Mouse (Mus musculus): Measurements from ENCODE around the gene Adamts13. TPM values are rescaled to one million over a fixed set of nuclear protein-coding genes. Genes with fewer than 3 reads are reported as not detected.
A peak's percentile ranks its signal among the peaks of the same experiment; 100 is the strongest.

Adamts13 gene
- polyA plus RNA-seq, 1 experiment from 2014 or later = 0.38 TPM

DNA sequence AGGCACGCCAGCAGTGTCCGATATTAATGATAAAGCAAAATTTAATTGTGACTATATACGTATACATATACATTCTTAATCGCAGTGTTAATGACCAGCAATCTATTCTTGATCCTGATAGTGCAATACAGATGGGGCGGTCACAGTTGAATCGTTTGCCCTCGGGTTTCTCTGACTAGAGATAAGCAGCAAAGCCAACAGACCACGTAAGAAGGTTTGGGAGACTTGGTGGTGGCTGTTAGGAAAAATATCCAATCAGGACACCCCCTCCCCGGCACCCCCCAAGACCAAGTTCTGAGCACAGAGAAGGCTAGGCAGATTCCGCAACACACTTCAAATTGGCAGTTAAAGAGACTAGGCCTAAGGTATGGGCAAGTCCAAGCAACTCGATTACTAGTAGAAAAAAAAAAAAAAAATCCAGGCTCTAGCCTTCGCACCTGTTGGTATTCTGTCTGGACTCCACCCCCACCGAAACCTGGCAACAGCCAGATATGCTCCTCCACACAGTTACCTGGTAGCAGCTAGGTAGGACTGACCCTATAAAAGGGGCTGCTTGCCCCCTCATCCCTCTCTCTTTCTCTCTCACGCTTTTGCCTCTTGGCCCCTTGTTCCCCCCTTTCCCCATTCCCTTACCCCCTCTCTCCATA, 8.4 kb upstream of the Adamts13 start:
- Histone ChIP-seq H3K4me2 (ENCODE audit: low read length) (peak overlapping the region; percentile 94), H3K9ac (replicated peaks; ENCODE audit: low read depth, low read length) (peak overlapping the region; percentile 74), H3K4me1 (replicated peaks; ENCODE audit: control insufficient read depth, insufficient read depth, low read length) (peaks cover 27% of the 10 kb centered on the region), H3K27me3 (replicated peaks; ENCODE audit: control insufficient read depth, insufficient read depth, low read length) (no peaks in the 10 kb centered on the region), H3K36me3 (ENCODE audit: control insufficient read depth, insufficient read depth) (no peaks in the 10 kb centered on the region), H3K4me3 (replicated peaks; ENCODE audit: low read length) (peak overlapping the region; percentile 77), H3K27ac (ENCODE audit: low read length) (peak overlapping the region; percentile 91), H3K9me3 (ENCODE audit: control insufficient read depth, low read length) (no peaks in the 10 kb centered on the region)
- WGBS = 16% methylated on average over 14 of the region's 14 CpGs
- ATAC-seq = no peak

DNA sequence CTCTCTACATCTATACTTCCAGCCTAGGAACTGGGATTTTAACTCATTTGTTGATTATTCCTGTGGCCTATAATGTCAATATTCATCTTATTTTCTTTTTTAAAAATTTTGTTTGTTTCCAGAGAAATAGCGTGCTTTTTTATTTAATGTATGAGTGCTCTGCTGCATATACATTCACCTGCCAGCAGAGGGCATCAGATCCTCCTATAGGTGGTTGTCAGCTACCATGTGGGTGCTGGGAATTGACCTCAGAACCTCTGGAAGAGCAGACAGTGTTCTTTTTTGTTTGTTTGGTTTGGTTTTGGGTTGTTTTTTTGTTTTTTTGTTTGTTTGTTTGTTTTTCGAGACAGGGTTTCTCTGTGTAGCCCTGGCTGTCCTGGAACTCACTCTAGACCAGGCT, 6.0 kb upstream of the Adamts13 start:
- no peak overlapping the region for H3K4me3 ChIP-seq (replicated peaks; ENCODE audit: low read length)
- no peaks in the 10 kb centered on the region for H3K9me3 ChIP-seq (ENCODE audit: control insufficient read depth, low read length)
- H3K4me1 ChIP-seq (replicated peaks; ENCODE audit: control insufficient read depth, insufficient read depth, low read length) = peaks cover 16% of the 10 kb centered on the region
- no peak overlapping the region for H3K9ac ChIP-seq (replicated peaks; ENCODE audit: low read depth, low read length)
- no peak for ATAC-seq
- H3K36me3 ChIP-seq (ENCODE audit: control insufficient read depth, insufficient read depth) = no peaks in the 10 kb centered on the region
- no peaks in the 10 kb centered on the region for H3K27me3 ChIP-seq (replicated peaks; ENCODE audit: control insufficient read depth, insufficient read depth, low read length)
- H3K4me2 ChIP-seq (ENCODE audit: low read length) = no peak overlapping the region
- 76% methylated on average over 2 of the region's 2 CpGs for WGBS
- H3K27ac ChIP-seq (ENCODE audit: low read length) = no peak overlapping the region

DNA sequence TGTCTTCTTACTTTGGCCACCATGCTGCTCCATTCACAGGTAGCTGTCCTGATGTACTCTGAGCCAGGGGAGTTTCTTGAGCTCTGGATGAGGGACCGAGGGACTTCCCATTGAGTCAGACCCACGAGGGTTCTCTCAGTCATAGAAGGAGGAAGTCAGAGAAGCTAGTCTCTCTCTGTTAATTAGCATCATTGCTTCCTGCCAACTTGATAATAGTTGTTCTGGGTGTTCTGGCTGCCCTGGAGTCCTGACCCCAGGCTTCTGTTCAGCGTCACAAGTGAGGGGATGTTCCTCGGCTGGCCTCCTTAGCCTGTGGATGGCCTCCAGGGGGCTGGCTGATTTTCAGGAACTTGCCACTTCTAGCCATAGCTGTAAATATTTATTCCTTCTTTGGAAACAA, 744 bp downstream of the Adamts13 start:
- Histone ChIP-seq H3K4me2 (ENCODE audit: low read length) (no peak overlapping the region), H3K27ac (ENCODE audit: low read length) (no peak overlapping the region), H3K36me3 (ENCODE audit: control insufficient read depth, insufficient read depth) (no peaks in the 10 kb centered on the region), H3K9ac (replicated peaks; ENCODE audit: low read depth, low read length) (no peak overlapping the region), H3K9me3 (ENCODE audit: control insufficient read depth, low read length) (no peaks in the 10 kb centered on the region), H3K4me3 (replicated peaks; ENCODE audit: low read length) (no peak overlapping the region), H3K4me1 (replicated peaks; ENCODE audit: control insufficient read depth, insufficient read depth, low read length) (no peaks in the 10 kb centered on the region), H3K27me3 (replicated peaks; ENCODE audit: control insufficient read depth, insufficient read depth, low read length) (no peaks in the 10 kb centered on the region)
- ATAC-seq = no peak
- WGBS = 60% methylated on average over 4 of the region's 4 CpGs

DNA sequence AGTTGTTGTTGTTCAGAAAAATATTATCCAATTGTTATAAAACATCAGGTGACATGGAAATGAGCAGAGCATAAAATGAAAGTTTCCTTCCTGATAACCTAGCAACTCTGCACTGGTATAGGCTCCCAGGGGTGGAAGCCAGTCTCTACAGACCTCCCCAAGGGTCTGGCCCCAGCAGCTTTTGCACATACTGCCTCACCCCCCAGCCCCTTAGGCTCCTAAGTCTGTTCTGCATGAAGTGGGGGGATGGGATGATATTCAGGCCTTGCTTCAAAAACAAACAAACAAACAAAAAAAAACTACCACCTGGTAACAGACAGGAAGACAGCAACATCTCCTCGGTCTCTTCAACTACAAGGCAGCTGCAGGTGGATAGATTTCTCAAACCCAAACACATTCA, 7.1 kb downstream of the Adamts13 start:
- H3K4me2 ChIP-seq (ENCODE audit: low read length) = no peak overlapping the region
- no peak overlapping the region for H3K4me3 ChIP-seq (replicated peaks; ENCODE audit: low read length)
- WGBS = 74% methylated on average over 1 of the region's 1 CpGs
- no peak for ATAC-seq
- H3K4me1 ChIP-seq (replicated peaks; ENCODE audit: control insufficient read depth, insufficient read depth, low read length) = no peaks in the 10 kb centered on the region
- H3K27me3 ChIP-seq (replicated peaks; ENCODE audit: control insufficient read depth, insufficient read depth, low read length) = no peaks in the 10 kb centered on the region
- H3K9ac ChIP-seq (replicated peaks; ENCODE audit: low read depth, low read length) = no peak overlapping the region
- no peaks in the 10 kb centered on the region for H3K9me3 ChIP-seq (ENCODE audit: control insufficient read depth, low read length)
- H3K36me3 ChIP-seq (ENCODE audit: control insufficient read depth, insufficient read depth) = no peaks in the 10 kb centered on the region
- H3K27ac ChIP-seq (ENCODE audit: low read length) = no peak overlapping the region

DNA sequence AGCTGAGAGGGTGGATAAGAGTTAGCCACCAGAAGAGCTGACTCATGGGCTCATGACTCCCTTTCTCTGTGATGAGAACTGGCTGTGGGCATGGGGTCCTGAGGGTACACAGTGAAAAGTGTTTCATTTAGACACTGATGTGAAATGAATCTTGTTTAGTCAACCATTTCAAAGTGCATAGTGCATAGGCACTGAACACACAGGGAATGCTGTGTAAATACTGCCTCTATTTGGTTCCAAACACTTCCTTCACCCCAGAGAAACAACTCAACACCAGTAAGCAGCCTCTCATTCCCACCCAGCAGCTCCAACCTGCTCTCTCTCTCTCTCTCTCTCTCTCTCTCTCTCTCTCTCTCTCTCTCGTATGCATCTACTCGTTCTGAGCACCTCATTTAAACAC, 11.0 kb downstream of the Adamts13 start:
- H3K4me2 ChIP-seq (ENCODE audit: low read length) = no peak overlapping the region
- H3K27ac ChIP-seq (ENCODE audit: low read length) = no peak overlapping the region
- no peaks in the 10 kb centered on the region for H3K27me3 ChIP-seq (replicated peaks; ENCODE audit: control insufficient read depth, insufficient read depth, low read length)
- no peaks in the 10 kb centered on the region for H3K4me1 ChIP-seq (replicated peaks; ENCODE audit: control insufficient read depth, insufficient read depth, low read length)
- WGBS = 75% methylated on average over 2 of the region's 2 CpGs
- ATAC-seq = no peak
- no peaks in the 10 kb centered on the region for H3K36me3 ChIP-seq (ENCODE audit: control insufficient read depth, insufficient read depth)
- no peak overlapping the region for H3K4me3 ChIP-seq (replicated peaks; ENCODE audit: low read length)
- H3K9ac ChIP-seq (replicated peaks; ENCODE audit: low read depth, low read length) = no peak overlapping the region
- no peaks in the 10 kb centered on the region for H3K9me3 ChIP-seq (ENCODE audit: control insufficient read depth, low read length)

DNA sequence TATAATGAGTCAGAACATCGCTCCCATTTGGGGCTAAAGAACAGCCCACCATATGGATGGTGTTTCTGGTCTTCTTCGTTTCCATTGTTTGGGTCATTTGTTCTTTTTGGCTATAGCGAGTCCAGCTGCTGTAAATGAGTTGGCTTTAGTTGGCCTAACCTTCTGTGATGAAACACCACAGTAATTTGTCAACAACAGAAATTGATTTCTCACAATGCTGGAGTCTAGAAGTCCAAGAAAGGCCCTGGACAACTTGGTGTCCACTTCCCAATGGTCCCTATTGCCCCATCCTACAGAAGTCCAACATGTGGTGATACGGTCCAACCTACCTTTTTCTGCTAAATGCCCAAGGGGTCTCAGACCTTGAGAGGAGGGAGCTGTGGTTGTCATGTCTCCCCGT, 11.4 kb downstream of the Adamts13 start:
- Histone ChIP-seq H3K9ac (replicated peaks; ENCODE audit: low read depth, low read length) (no peak overlapping the region), H3K27me3 (replicated peaks; ENCODE audit: control insufficient read depth, insufficient read depth, low read length) (no peaks in the 10 kb centered on the region), H3K4me3 (replicated peaks; ENCODE audit: low read length) (no peak overlapping the region), H3K36me3 (ENCODE audit: control insufficient read depth, insufficient read depth) (no peaks in the 10 kb centered on the region), H3K4me1 (replicated peaks; ENCODE audit: control insufficient read depth, insufficient read depth, low read length) (no peaks in the 10 kb centered on the region), H3K9me3 (ENCODE audit: control insufficient read depth, low read length) (no peaks in the 10 kb centered on the region), H3K4me2 (ENCODE audit: low read length) (no peak overlapping the region), H3K27ac (ENCODE audit: low read length) (no peak overlapping the region)
- WGBS = 83% methylated on average over 5 of the region's 5 CpGs
- ATAC-seq = no peak

DNA sequence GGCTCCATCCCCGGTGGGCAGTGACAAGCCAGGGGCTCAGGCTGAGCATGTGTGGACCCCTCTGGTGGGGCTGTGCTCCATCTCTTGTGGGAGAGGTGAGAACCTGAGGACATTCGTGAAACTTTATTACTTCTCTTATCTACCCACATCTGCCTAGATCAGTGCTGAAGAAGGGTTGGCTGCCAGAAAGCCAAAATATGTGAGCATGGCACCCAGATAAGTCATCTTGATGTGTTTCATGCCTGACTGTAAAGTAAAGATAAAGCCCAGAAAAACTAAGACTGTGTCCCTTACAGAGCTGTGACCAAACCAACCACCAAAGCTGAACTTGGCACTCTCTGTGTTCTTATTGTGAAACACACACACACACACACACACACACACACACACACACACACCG, 20.7 kb downstream of the Adamts13 start:
- Histone ChIP-seq H3K4me2 (ENCODE audit: low read length) (no peak overlapping the region), H3K4me3 (replicated peaks; ENCODE audit: low read length) (no peak overlapping the region), H3K9me3 (ENCODE audit: control insufficient read depth, low read length) (no peaks in the 10 kb centered on the region), H3K36me3 (ENCODE audit: control insufficient read depth, insufficient read depth) (no peaks in the 10 kb centered on the region), H3K27ac (ENCODE audit: low read length) (no peak overlapping the region), H3K9ac (replicated peaks; ENCODE audit: low read depth, low read length) (no peak overlapping the region), H3K27me3 (replicated peaks; ENCODE audit: control insufficient read depth, insufficient read depth, low read length) (no peaks in the 10 kb centered on the region), H3K4me1 (replicated peaks; ENCODE audit: control insufficient read depth, insufficient read depth, low read length) (no peaks in the 10 kb centered on the region)
- no peak for ATAC-seq
- WGBS = 85% methylated on average over 3 of the region's 3 CpGs

DNA sequence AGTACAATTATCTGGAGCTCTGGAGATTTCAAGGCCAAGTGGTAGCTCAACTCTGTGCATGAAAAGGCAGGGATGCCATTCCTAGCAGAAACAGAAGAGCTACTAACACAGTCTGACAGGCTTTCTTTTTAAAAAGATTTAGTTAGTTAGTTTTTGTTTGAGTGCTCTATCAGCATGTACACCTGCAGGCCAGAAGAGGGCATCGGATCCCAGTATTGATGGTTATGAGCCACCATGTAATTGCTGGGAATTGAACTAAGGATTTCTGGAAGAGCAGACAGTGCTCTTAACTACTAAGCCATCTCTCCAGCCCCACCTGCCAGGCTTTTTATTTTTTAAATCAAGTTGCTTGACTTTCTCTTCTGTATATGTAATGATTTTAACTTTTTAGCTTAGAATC, 24.3 kb downstream of the Adamts13 start:
- no peak overlapping the region for H3K4me3 ChIP-seq (replicated peaks; ENCODE audit: low read length)
- H3K27me3 ChIP-seq (replicated peaks; ENCODE audit: control insufficient read depth, insufficient read depth, low read length) = no peaks in the 10 kb centered on the region
- H3K9ac ChIP-seq (replicated peaks; ENCODE audit: low read depth, low read length) = no peak overlapping the region
- H3K4me2 ChIP-seq (ENCODE audit: low read length) = no peak overlapping the region
- H3K27ac ChIP-seq (ENCODE audit: low read length) = no peak overlapping the region
- WGBS = 86% methylated on average over 1 of the region's 1 CpGs
- H3K4me1 ChIP-seq (replicated peaks; ENCODE audit: control insufficient read depth, insufficient read depth, low read length) = no peaks in the 10 kb centered on the region
- no peak for ATAC-seq
- no peaks in the 10 kb centered on the region for H3K36me3 ChIP-seq (ENCODE audit: control insufficient read depth, insufficient read depth)
- H3K9me3 ChIP-seq (ENCODE audit: control insufficient read depth, low read length) = no peaks in the 10 kb centered on the region

DNA sequence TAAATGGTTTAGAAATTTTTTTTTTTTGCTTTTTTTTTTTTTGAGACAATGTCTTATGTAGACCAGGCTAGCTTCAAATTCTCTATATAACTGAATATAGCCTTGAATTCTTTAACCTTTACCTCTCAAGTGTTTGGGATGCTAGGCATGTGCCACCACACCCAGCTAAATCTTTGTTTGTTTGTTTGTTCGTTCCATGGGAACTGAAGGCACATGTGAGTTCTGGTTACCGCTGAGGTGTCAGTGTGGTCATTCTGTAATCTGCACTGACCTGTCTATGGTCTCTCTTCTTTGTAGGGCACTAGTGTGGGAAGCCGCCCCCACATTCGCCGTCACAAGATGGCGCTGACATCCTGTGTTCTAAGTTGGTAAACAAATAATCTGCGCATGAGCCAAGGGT, 24.8 kb downstream of the Adamts13 start:
- Histone ChIP-seq H3K4me3 (replicated peaks; ENCODE audit: low read length) (no peak overlapping the region), H3K27me3 (replicated peaks; ENCODE audit: control insufficient read depth, insufficient read depth, low read length) (no peaks in the 10 kb centered on the region), H3K27ac (ENCODE audit: low read length) (no peak overlapping the region), H3K36me3 (ENCODE audit: control insufficient read depth, insufficient read depth) (no peaks in the 10 kb centered on the region), H3K9me3 (ENCODE audit: control insufficient read depth, low read length) (no peaks in the 10 kb centered on the region), H3K4me2 (ENCODE audit: low read length) (no peak overlapping the region), H3K9ac (replicated peaks; ENCODE audit: low read depth, low read length) (no peak overlapping the region), H3K4me1 (replicated peaks; ENCODE audit: control insufficient read depth, insufficient read depth, low read length) (no peaks in the 10 kb centered on the region)
- 97% methylated on average over 7 of the region's 7 CpGs for whole genome bisulfite sequencing
- no peak for ATAC-seq

DNA sequence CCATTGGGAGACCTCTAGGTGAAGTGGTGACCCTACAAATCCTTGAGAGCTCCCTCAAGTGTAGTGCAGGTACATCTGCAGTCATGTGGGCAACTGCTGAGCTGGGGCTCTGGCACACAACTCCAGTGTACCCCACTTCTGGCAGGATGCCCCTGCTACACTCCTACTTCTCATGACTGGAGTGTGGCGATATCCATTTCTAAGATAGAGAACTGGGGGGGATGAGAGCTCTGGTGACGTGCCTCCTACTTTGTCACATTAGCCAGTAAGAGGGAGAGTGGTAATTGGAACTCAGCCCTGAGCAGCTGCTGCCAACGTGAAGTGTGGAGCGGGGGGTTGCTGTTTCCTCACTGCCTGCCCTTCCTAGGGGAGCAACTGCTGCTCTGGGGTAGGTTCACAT, 33.0 kb downstream of the Adamts13 start:
- H3K27ac ChIP-seq (ENCODE audit: low read length) = no peak overlapping the region
- no peak for ATAC-seq
- no peaks in the 10 kb centered on the region for H3K27me3 ChIP-seq (replicated peaks; ENCODE audit: control insufficient read depth, insufficient read depth, low read length)
- no peak overlapping the region for H3K9ac ChIP-seq (replicated peaks; ENCODE audit: low read depth, low read length)
- 61% methylated on average over 4 of the region's 4 CpGs for WGBS
- H3K4me2 ChIP-seq (ENCODE audit: low read length) = no peak overlapping the region
- H3K4me1 ChIP-seq (replicated peaks; ENCODE audit: control insufficient read depth, insufficient read depth, low read length) = peaks cover 15% of the 10 kb centered on the region
- H3K4me3 ChIP-seq (replicated peaks; ENCODE audit: low read length) = no peak overlapping the region
- H3K9me3 ChIP-seq (ENCODE audit: control insufficient read depth, low read length) = no peaks in the 10 kb centered on the region
- no peaks in the 10 kb centered on the region for H3K36me3 ChIP-seq (ENCODE audit: control insufficient read depth, insufficient read depth)

Data from forebrain, embryonic 16.5 days (tissue).